Mouse (Mus musculus) testis, adult 2 months (tissue): Measurements from ENCODE around the gene Mrps18a.

ENCODE experiments used
- CTCF ChIP-seq: fragments of 200-500 bp; IDR thresholded peaks from 2 replicates; pipeline ENCODE4 v1.5.1; 2012; ENCODE audit warnings: low read depth, mild to moderate bottlenecking, inconsistent platforms, low read length, moderate library complexity; ENCODE audit not compliant: control insufficient read depth, insufficient read depth, insufficient replicate concordance
- POLR2A ChIP-seq: fragments of 200-500 bp; IDR thresholded peaks from 2 replicates; pipeline ENCODE4 v1.6.1; 2012; ENCODE audit warnings: low read depth, mild to moderate bottlenecking, inconsistent platforms, low read length, moderate library complexity; ENCODE audit not compliant: control insufficient read depth

DNA sequence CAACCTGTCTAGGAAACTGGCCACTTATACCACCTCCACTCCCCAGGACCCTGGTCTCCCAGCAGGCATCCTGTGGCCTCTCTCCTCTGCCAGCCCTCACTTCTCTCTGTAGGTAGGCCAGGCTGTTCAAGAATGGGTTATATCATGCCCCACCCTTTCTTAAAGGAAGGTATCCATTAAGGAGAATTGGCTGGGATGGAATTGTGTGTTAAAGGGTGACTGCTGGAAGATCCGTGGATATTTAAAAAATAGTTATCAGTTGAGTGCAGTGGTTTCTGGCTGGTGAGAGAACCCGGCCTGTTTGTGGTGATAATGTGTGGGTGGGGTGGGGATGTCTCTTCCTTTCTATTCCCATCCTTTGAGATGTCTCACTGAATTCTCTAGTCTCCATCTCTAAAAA, 48.5 kb downstream of the Mrps18a start:
- TF ChIP-seq CTCF (no peak), POLR2A (no peak; the same call in 1 of the 2 replicates)
